Mouse (Mus musculus) embryonic facial prominence, embryonic 12.5 days (tissue): Measurements from ENCODE around the gene Ankrd13d. TPM values are rescaled to one million over a fixed set of nuclear protein-coding genes. Genes with fewer than 3 reads are reported as not detected.

Experiments
- ATAC-seq: fragments of 200-750 bp; cut with Nextera tagmentation; 2 replicates; pipeline ENCODE4 v1.8.0; 2017; ENCODE audit not compliant: insufficient number of reproducible peaks, insufficient read depth, low FRiP score, low TSS enrichment
- H3K27ac ChIP-seq: fragments of 300-500 bp; sonication (generic); 2 replicates; pipeline ENCODE4 v1.5.1; 2016; ENCODE audit warnings: mild to moderate bottlenecking
- H3K27me3 ChIP-seq: fragments of 300-500 bp; sonication (generic); 2 replicates; pipeline ENCODE4 v1.6.1; 2016; ENCODE audit warnings: mild to moderate bottlenecking, moderate library complexity
- H3K36me3 ChIP-seq: fragments of 300-500 bp; sonication (generic); 2 replicates; pipeline ENCODE4 v1.6.1; 2016; ENCODE audit warnings: mild to moderate bottlenecking
- H3K4me1 ChIP-seq: fragments of 300-500 bp; sonication (generic); 2 replicates; pipeline ENCODE4 v1.6.1; 2016
- H3K4me2 ChIP-seq: fragments of 300-500 bp; sonication (generic); replicated peaks from 2 replicates; pipeline ENCODE4 v1.6.1; 2016; ENCODE audit warnings: mild to moderate bottlenecking, moderate library complexity
- H3K4me3 ChIP-seq: fragments of 300-500 bp; sonication (generic); 2 replicates; pipeline ENCODE4 v1.5.1; 2016; ENCODE audit warnings: mild to moderate bottlenecking
- H3K9ac ChIP-seq: fragments of 300-500 bp; sonication (generic); 2 replicates; pipeline ENCODE4 v1.6.1; 2016; ENCODE audit warnings: mild to moderate bottlenecking, moderate library complexity
- H3K9me3 ChIP-seq: fragments of 300-500 bp; sonication (generic); 2 replicates; pipeline ENCODE4 v1.6.1; 2016; ENCODE audit warnings: mild to moderate bottlenecking, moderate library complexity
- WGBS: fragments of 180-500 bp; shearing (Covaris S2); methylation state at CpG from one replicate; pipeline ENCODE4 v1.1.7; 2016; 5-methylcytosine and 5-hydroxymethylcytosine counted together
- polyA plus RNA-seq: library from polyadenylated mRNA; unstranded; fragments of >200 nt; fragmentation: Nextera tagmentation; extraction: Ambion mirVana; gene quantifications from 2 replicates; pipeline ENCODE4 v1.2.1, GENCODE M21; 2016

Gene Ankrd13d
- polyA plus RNA-seq, 1 experiment from 2014 or later, result 11.0 TPM

GRCm38 (mm10) chr19:4280425-4280824, 2.5 kb downstream of the Ankrd13d start:
- H3K4me2 ChIP-seq, result no peak overlapping the region
- no peaks in the 10 kb centered on the region for H3K27me3 ChIP-seq
- H3K27ac ChIP-seq, result no peak overlapping the region
- H3K9ac ChIP-seq, result no peak overlapping the region
- no peak overlapping the region for H3K4me3 ChIP-seq
- peaks cover 6% of the 10 kb centered on the region; the same call in 1 of the 2 replicates for H3K36me3 ChIP-seq
- 0 out of 2 replicates have a peak, but pooled peaks cover 11% of the 10 kb centered on the region for H3K4me1 ChIP-seq
- no peak for ATAC-seq
- WGBS, result 95% methylated on average over 9 of the region's 9 CpGs
- peaks cover 4% of the 10 kb centered on the region; the same call in 1 of the 2 replicates for H3K9me3 ChIP-seq

- no peak overlapping the region for H3K9ac ChIP-seq
- no peak for ATAC-seq
- no peaks in the 10 kb centered on the region for H3K27me3 ChIP-seq
- no peak overlapping the region for H3K4me2 ChIP-seq
- 92% methylated on average over 1 of the region's 1 CpGs for WGBS
- H3K27ac ChIP-seq, result no peak overlapping the region
- H3K4me1 ChIP-seq, result 0 out of 2 replicates have a peak, but pooled peaks cover 11% of the 10 kb centered on the region
- H3K4me3 ChIP-seq, result no peak overlapping the region
- peaks cover 4% of the 10 kb centered on the region; the same call in 1 of the 2 replicates for H3K9me3 ChIP-seq
- no peaks in the 10 kb centered on the region for H3K36me3 ChIP-seq
Observed at GRCm38 (mm10) chr19:4279487-4279886, 3.5 kb downstream of the Ankrd13d start.

DNA sequence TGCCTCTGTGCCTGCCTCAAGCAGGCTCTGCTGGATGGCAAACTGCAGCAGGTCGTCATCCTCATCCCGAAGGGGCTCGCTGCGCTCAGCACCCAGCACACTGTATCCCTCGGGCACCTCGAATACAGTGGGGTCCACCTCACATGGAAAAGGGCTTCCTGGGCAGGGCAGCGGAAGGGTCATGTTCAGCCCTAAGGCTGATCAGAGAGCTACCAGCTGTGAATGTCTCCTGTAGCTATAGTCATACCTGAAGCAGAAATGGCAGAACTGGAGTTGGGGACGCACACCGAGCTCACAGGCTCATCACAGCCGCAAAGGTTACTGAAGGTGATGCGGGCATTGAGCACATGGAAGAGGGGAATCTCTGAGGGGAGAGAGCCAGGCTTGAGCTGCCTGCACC, 12.0 kb downstream of the Ankrd13d start:
- no peak for ATAC-seq
- no peak overlapping the region for H3K9ac ChIP-seq
- H3K4me1 ChIP-seq, result peaks cover 4% of the 10 kb centered on the region
- H3K4me3 ChIP-seq, result no peak overlapping the region
- 0 out of 2 replicates have a peak, but pooled peaks cover 3% of the 10 kb centered on the region for H3K36me3 ChIP-seq
- H3K27me3 ChIP-seq, result peaks cover 37% of the 10 kb centered on the region
- H3K9me3 ChIP-seq, result peaks cover 2% of the 10 kb centered on the region; the same call in 1 of the 2 replicates
- no peak overlapping the region for H3K27ac ChIP-seq
- 91% methylated on average over 11 of the region's 11 CpGs for WGBS
- H3K4me2 ChIP-seq, result no peak overlapping the region

DNA sequence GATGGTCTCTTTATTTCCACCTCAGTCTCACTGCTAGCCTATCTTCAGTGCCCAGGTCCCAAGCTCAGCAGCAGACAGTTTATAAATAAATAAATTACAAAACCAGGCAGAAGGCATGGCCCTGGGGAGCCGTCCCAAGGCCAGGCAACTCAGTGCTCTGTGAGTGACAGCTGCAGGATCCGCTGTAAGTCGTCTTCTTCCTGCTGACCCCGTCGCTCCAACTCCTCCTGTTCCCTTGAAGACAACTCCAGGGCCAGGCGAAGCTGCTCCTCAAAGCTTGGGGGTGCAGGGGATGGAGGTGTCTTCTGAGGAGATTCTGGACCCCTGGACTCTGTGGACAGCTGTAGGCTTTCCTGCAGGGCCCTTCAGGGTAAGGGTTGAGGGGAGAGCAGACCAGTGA, 12.8 kb downstream of the Ankrd13d start:
- Histone ChIP-seq H3K27ac (no peak overlapping the region), H3K4me2 (no peak overlapping the region), H3K4me3 (no peak overlapping the region), H3K4me1 (peaks cover 4% of the 10 kb centered on the region), H3K9me3 (no peaks in the 10 kb centered on the region), H3K9ac (no peak overlapping the region), H3K27me3 (peaks cover 37% of the 10 kb centered on the region), H3K36me3 (0 out of 2 replicates have a peak, but pooled peaks cover 3% of the 10 kb centered on the region)
- WGBS, result 61% methylated on average over 6 of the region's 6 CpGs
- no peak for ATAC-seq

DNA sequence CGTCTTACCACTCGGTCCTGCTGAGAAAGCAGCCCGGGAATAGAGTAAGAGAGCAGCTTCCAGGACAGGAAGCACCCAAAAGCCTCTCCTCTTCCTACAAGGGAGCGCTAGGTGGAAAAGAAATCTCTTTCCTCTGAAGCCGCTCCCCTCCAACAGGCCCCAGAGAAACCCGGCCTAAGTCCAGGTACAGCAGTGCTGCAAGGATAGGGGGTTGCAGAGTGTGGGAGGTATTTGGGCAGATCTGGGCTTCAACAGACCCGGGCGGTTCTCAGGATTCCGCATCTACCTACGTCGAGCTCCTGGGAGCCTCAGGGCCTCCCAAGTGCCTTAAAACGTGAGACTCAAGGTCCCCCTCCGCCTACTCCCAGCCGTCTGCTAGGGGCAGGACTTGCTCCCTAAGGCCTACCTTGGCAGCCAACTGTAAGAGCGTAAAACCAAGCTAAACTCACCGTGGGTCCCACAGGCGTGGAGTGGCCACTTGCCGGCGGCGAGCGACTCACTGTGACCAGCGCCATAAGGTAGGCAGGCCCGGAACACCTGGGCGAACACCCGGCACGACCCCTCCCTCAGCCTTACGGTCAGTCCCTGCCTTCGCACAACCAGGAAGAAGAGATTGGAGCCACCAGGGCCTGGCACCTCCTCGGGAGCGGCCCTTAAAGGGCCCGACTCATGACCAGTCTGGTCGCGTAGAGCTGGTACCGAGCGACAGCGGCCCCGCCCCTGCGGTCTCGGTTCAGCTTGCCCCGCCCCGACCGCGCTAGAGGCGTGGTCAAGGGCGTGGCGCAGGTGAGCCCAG, 14.2 kb downstream of the Ankrd13d start, which contains the start of gene Ssh3:
Gene Ssh3, minus strand, starts transcription at position 615 of the 796 bp plus-strand sequence.
- Histone ChIP-seq H3K27ac (no peak within 1 kb of the TSS), H3K4me3 (peak within 1 kb of the TSS; percentile 45), H3K9ac (peak within 1 kb of the TSS; percentile 43), H3K4me1 (peaks cover 4% of the 10 kb centered on the region), H3K9me3 (no peaks in the 10 kb centered on the region), H3K36me3 (0 out of 2 replicates have a peak, but pooled peaks cover 3% of the 10 kb centered on the region), H3K4me2 (peak within 1 kb of the TSS; percentile 69), H3K27me3 (peaks cover 37% of the 10 kb centered on the region)
- peak; percentile 58; the same call in 1 of the 2 replicates for ATAC-seq
- WGBS, result 4% methylated on average over 46 of the region's 46 CpGs

DNA sequence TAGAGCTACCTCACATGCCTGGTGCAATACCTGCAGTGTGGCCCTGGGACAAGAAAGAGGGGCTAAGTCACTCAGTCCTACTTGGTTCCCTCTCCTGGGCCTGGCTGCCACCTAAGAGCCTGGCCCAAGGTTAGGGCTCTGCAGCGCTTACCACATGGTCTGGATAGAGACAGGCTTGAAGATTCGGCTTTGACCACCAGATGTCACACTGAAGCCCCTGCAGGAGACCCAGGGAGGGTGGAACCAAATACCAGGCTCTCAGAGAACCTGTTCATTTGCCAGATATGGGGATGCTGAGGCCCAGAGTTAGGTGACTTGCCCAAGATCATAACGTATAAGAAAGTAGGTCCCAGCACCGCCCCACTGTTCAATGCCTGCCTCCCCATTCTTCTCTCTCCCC, 17.0 kb downstream of the Ankrd13d start:
- no peak for ATAC-seq
- WGBS, result 59% methylated on average over 4 of the region's 4 CpGs
- peaks cover 37% of the 10 kb centered on the region for H3K27me3 ChIP-seq

GRCm38 (mm10) chr19:4264171-4264780, 18.7 kb downstream of the Ankrd13d start:
- Histone ChIP-seq H3K4me3 (no peak overlapping the region), H3K36me3 (no peaks in the 10 kb centered on the region), H3K9ac (no peak overlapping the region), H3K27me3 (peaks cover 21% of the 10 kb centered on the region), H3K4me2 (no peak overlapping the region), H3K9me3 (no peaks in the 10 kb centered on the region), H3K27ac (no peak overlapping the region), H3K4me1 (peaks cover 4% of the 10 kb centered on the region)
- no peak for ATAC-seq
- 89% methylated on average over 6 of the region's 6 CpGs for WGBS

More for the DNA sequence above, 17.0 kb downstream of the Ankrd13d start:
- no peak overlapping the region for H3K4me3 ChIP-seq
- peaks cover 4% of the 10 kb centered on the region for H3K4me1 ChIP-seq
- H3K27ac ChIP-seq, result no peak overlapping the region
- H3K4me2 ChIP-seq, result no peak overlapping the region
- no peaks in the 10 kb centered on the region for H3K9me3 ChIP-seq
- no peak overlapping the region for H3K9ac ChIP-seq
- 0 out of 2 replicates have a peak, but pooled peaks cover 3% of the 10 kb centered on the region for H3K36me3 ChIP-seq

- Histone ChIP-seq H3K27ac (no peak overlapping the region), H3K4me2 (no peak overlapping the region), H3K9me3 (no peaks in the 10 kb centered on the region), H3K4me3 (no peak overlapping the region), H3K4me1 (no peaks in the 10 kb centered on the region), H3K27me3 (peaks cover 15% of the 10 kb centered on the region), H3K36me3 (no peaks in the 10 kb centered on the region), H3K9ac (no peak overlapping the region)
- WGBS, result 70% methylated on average over 14 of the region's 14 CpGs
- ATAC-seq, result no peak
Observed at GRCm38 (mm10) chr19:4263702-4264101, 19.2 kb downstream of the Ankrd13d start.

DNA sequence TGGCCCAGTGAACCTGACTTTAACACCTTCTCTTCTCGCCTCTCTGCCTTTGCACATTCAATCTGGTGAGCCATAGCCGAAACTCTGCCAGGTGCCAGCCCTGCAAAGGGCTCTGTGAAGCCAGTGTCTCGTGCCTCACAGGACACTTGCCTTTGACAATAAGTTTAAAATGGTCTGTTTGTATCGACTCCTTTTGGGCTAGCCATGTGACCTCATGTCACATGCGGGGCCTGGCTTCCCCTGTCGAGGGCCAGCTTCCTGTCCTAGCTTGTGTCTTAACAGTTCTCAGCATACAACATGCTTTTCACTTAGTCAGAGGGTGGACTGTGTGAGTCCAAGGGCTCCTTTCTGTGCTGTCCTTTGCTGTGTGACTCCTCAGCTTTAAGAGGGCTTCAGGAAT, 20.2 kb downstream of the Ankrd13d start:
- H3K27me3 ChIP-seq, result peaks cover 6% of the 10 kb centered on the region; the same call in 1 of the 2 replicates
- H3K4me3 ChIP-seq, result no peak overlapping the region
- H3K9me3 ChIP-seq, result no peaks in the 10 kb centered on the region
- no peaks in the 10 kb centered on the region for H3K4me1 ChIP-seq
- ATAC-seq, result no peak
- WGBS, result 76% methylated on average over 6 of the region's 6 CpGs
- no peak overlapping the region for H3K9ac ChIP-seq
- no peaks in the 10 kb centered on the region for H3K36me3 ChIP-seq
- no peak overlapping the region for H3K4me2 ChIP-seq
- H3K27ac ChIP-seq, result no peak overlapping the region

- 47% methylated on average over 8 of the region's 8 CpGs for WGBS
- Histone ChIP-seq H3K27ac (no peak overlapping the region), H3K9me3 (no peaks in the 10 kb centered on the region), H3K9ac (no peak overlapping the region), H3K4me3 (no peak overlapping the region), H3K4me2 (no peak overlapping the region), H3K27me3 (no peaks in the 10 kb centered on the region), H3K36me3 (no peaks in the 10 kb centered on the region), H3K4me1 (no peaks in the 10 kb centered on the region)
- ATAC-seq, result no peak
Observed at GRCm38 (mm10) chr19:4261038-4261698, 21.8 kb downstream of the Ankrd13d start.

GRCm38 (mm10) chr19:4257897-4258252, 25.1 kb downstream of the Ankrd13d start:
- H3K4me2 ChIP-seq, result peak overlapping the region; percentile 81
- ATAC-seq, result no peak; the same call in 1 of the 2 replicates
- H3K9ac ChIP-seq, result peak overlapping the region; percentile 35; the same call in 1 of the 2 replicates
- H3K27me3 ChIP-seq, result no peaks in the 10 kb centered on the region
- H3K4me1 ChIP-seq, result no peaks in the 10 kb centered on the region
- peak overlapping the region; percentile 58 for H3K4me3 ChIP-seq
- no peaks in the 10 kb centered on the region for H3K9me3 ChIP-seq
- no peak overlapping the region for H3K27ac ChIP-seq
- 17% methylated on average over 12 of the region's 12 CpGs for WGBS
- no peaks in the 10 kb centered on the region for H3K36me3 ChIP-seq
